Mouse (Mus musculus) erythroid progenitor cell, adult 5-6 weeks (primary cell): ENCODE results near the gene Zscan4d. TPM values are rescaled to one million over a fixed set of nuclear protein-coding genes. Genes with fewer than 3 reads are reported as not detected.
"Not testable (repeated sequence)": the region's sequence is repeated elsewhere in the genome, so short reads cannot be mapped to it uniquely, and the experiment has no call there.

ENCODE experiments used
- ATAC-seq: replicated peaks from 2 replicates; pipeline ENCODE4 v1.8.0; 2016; ENCODE audit warnings: moderate number of reproducible peaks, mild to moderate bottlenecking, moderate TSS enrichment, inconsistent platforms; ENCODE audit not compliant: poor library complexity, low FRiP score, severe bottlenecking
- total RNA-seq, 2 experiments: library from RNA; stranded (forward) in 1 of 2; stranded (reverse) in 1 of 2; fragments of 150-400 nt in 1 of 2; fragments of 186-747, 209-891 nt in 1 of 2; gene quantifications; 2 replicates each; pipeline versions ENCODE4 v1.2.3 to v1.2.4; 2015 to 2017; ENCODE audit warnings: low replicate concordance in 2 of 2

Gene Zscan4d
- total RNA-seq (2015; ENCODE audit: low replicate concordance) = not detected in 2 replicates
- not detected in 2 replicates for total RNA-seq (2017; ENCODE audit: low replicate concordance)

DNA sequence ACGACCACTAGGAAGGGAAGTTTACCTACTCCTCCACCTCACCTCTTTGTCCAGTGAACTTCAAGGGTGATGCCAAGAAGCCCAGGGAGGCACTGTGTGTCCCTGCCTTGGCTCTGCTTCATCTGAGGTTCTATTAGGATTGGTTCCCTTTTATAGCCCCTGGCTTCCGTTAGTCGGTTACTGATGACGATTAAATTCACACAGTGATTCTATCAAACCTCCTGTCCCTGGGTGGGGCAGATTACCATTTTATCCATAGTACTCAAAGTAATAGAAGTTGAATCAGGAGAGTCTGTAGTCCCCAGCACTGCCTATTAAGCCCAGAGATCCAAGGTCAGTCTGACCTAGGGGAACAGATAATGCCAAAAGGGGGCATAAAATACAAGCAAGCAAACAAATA is at the start of gene Zscan4d:
Gene Zscan4d, minus strand, starts transcription at position 101 of the 400 bp plus-strand sequence.
- not testable (repeated sequence) for ATAC-seq

DNA sequence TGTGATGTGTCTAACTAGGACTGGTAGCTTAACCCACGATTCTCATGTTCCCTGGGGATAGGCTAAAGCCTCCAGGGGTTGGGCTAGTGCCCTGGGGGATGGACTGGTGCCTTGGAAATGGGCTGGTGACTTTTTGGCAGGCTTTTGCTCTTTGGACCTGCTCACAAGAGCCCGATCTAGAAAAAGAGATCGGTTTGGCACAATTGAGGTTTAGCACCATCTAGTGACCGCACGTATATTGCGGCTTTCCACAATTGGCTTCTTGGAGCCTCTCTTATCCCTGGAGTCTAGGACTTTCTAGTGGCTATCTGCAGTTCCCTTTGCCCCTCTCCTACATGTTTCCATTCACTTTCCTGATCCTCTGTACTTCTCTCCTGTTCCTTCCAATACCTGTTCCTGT is 7.9 kb downstream of the Zscan4d start:
- ATAC-seq = not testable (repeated sequence)

Other genes with a start within 250 kb of the Zscan4d start
- gene Zscan4c, start 160.4 kb downstream of the Zscan4d start, total RNA-seq (2015; ENCODE audit: low replicate concordance) = not detected in 2 replicates
- not detected in 2 replicates for gene Zscan4c, start 160.4 kb downstream of the Zscan4d start, total RNA-seq (2017; ENCODE audit: low replicate concordance)
- gene Zscan4-ps1, start 96.5 kb downstream of the Zscan4d start, total RNA-seq (2015; ENCODE audit: low replicate concordance) = not detected in 2 replicates
- gene Zscan4-ps1, start 96.5 kb downstream of the Zscan4d start, total RNA-seq (2017; ENCODE audit: low replicate concordance) = not detected in 2 replicates
- gene Zscan4e, start 144.5 kb upstream of the Zscan4d start, total RNA-seq (2015; ENCODE audit: low replicate concordance) = not detected in 2 replicates
- gene Zscan4e, start 144.5 kb upstream of the Zscan4d start, total RNA-seq (2017; ENCODE audit: low replicate concordance) = not detected in 2 replicates
- not detected in 2 replicates for gene Zscan4f, start 231.8 kb upstream of the Zscan4d start, total RNA-seq (2015; ENCODE audit: low replicate concordance)
- gene Zscan4f, start 231.8 kb upstream of the Zscan4d start, total RNA-seq (2017; ENCODE audit: low replicate concordance) = not detected in 2 replicates